Mouse (Mus musculus): ENCODE data around the gene Ints2. TPM values are rescaled to one million over a fixed set of nuclear protein-coding genes. Genes with fewer than 3 reads are reported as not detected.
A peak's percentile ranks its signal among the peaks of the same experiment; 100 is the strongest.

Gene Ints2
- polyA plus RNA-seq, 1 experiment from 2014 or later: 15.8 TPM

DNA sequence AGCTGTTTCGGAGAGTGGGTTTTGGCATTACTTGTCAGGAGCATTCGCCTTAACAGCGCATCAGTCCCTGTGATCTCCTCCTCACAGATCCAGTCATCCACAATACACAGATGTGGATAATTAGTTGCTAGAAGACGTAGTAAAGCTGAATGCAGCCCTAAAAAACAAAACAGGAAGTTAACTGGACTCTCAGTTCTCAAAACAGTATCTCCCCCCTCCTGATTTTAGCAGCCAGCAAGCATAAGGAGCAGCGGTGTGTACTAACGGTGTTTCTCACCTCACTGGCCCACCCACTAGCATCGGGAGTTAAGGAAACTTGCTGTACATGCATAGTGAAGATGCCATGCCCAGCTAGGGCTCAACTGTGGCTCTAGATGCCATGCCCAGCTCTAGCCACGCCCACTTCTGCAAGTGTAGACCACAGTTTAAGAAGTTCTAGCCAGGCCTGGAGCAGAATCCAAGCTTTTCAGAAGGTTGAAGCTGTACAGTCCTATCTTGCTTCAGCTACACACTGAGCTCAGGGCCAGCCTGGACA is 30.7 kb downstream of the Ints2 start:
- H3K27me3 ChIP-seq (replicated peaks; ENCODE audit: control insufficient read depth, insufficient read depth, low read length): no peaks in the 10 kb centered on the region
- no peak overlapping the region for H3K4me3 ChIP-seq (ENCODE audit: low read length)
- no peaks in the 10 kb centered on the region for H3K4me1 ChIP-seq (ENCODE audit: control insufficient read depth, insufficient read depth, low read depth, low read length)
- WGBS: 88% methylated on average over 8 of the region's 8 CpGs
- no peak for ATAC-seq
- H3K9me3 ChIP-seq (ENCODE audit: control insufficient read depth, low read length): no peaks in the 10 kb centered on the region
- peaks cover 27% of the 10 kb centered on the region for H3K36me3 ChIP-seq (ENCODE audit: control insufficient read depth, insufficient read depth, low read length)
- no peak overlapping the region for H3K9ac ChIP-seq (ENCODE audit: low read depth, low read length)
- no peak overlapping the region for H3K27ac ChIP-seq (ENCODE audit: low read depth, low read length)
- H3K4me2 ChIP-seq (ENCODE audit: low read length): no peak overlapping the region

DNA sequence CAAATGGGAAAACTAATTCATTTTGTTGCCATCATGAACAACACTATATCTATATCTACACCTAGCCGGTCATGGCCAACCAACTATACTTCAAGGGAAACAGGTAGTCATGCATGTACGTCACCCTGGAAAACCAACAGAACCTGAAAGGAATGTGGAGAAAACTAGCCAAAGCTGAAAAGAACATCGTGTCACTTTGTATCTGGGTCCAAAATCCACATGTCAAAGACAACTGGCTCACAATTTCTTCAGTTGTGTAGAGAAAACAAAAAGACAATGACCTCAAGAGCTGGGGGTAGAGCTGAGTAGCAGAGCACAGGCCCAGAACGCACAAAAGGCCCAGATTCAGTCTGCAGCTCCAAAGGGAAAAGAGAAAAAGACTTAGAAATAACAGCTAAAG is 31.6 kb downstream of the Ints2 start:
- H3K4me1 ChIP-seq (ENCODE audit: control insufficient read depth, insufficient read depth, low read depth, low read length): no peaks in the 10 kb centered on the region
- no peak overlapping the region for H3K27ac ChIP-seq (ENCODE audit: low read depth, low read length)
- ATAC-seq: no peak
- H3K9me3 ChIP-seq (ENCODE audit: control insufficient read depth, low read length): no peaks in the 10 kb centered on the region
- no peak overlapping the region for H3K4me2 ChIP-seq (ENCODE audit: low read length)
- no peaks in the 10 kb centered on the region for H3K27me3 ChIP-seq (replicated peaks; ENCODE audit: control insufficient read depth, insufficient read depth, low read length)
- 77% methylated on average over 4 of the region's 4 CpGs for WGBS
- no peak overlapping the region for H3K4me3 ChIP-seq (ENCODE audit: low read length)
- H3K36me3 ChIP-seq (ENCODE audit: control insufficient read depth, insufficient read depth, low read length): peaks cover 21% of the 10 kb centered on the region
- no peak overlapping the region for H3K9ac ChIP-seq (ENCODE audit: low read depth, low read length)

DNA sequence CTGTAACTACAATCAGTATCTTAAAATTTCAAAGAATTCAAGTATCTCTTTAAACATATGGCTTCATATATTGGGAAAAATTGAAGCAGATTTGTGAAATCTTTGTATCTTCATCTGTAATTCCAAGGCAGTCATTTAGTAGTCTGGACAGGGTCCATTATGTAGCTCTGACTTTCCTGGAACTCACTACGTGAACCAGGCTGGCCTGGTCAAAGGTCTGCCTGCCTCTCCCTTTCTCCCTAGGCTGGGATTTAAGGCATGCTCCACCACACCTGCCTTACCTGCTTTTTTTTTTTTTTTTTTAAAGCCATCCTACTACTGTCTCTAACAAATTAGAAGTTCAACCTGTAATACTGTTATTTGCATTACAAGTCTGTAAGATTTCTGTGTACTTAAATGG is 45.6 kb downstream of the Ints2 start:
- Histone ChIP-seq H3K27me3 (replicated peaks; ENCODE audit: control insufficient read depth, insufficient read depth, low read length) (no peaks in the 10 kb centered on the region), H3K4me1 (ENCODE audit: control insufficient read depth, insufficient read depth, low read depth, low read length) (no peaks in the 10 kb centered on the region), H3K9me3 (ENCODE audit: control insufficient read depth, low read length) (no peaks in the 10 kb centered on the region), H3K9ac (ENCODE audit: low read depth, low read length) (no peak overlapping the region), H3K27ac (ENCODE audit: low read depth, low read length) (no peak overlapping the region), H3K4me3 (ENCODE audit: low read length) (no peak overlapping the region), H3K4me2 (ENCODE audit: low read length) (no peak overlapping the region), H3K36me3 (ENCODE audit: control insufficient read depth, insufficient read depth, low read length) (peaks cover 16% of the 10 kb centered on the region)
- WGBS: 77% methylated on average over 1 of the region's 1 CpGs
- no peak for ATAC-seq

DNA sequence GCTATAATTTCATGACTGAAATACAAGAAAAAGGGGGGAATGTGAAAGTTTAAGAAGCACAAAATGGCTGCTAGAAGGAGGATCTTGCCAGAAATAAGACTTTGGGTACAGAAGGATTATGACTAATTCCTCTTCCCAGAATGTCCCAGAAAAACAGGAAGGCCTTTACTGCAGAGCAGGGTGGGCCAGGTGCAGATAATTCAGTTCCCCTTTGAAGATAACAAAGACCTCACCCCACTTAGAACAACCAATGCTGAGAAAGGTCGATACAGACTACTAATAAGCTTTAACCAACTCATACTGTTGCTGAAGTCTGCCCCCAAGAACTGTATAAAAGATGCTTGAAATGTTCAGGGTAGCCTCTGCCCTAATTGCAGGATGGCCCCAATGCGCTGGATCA is 48.3 kb downstream of the Ints2 start:
- H3K4me2 ChIP-seq (ENCODE audit: low read length): no peak overlapping the region
- no peaks in the 10 kb centered on the region for H3K27me3 ChIP-seq (replicated peaks; ENCODE audit: control insufficient read depth, insufficient read depth, low read length)
- no peak overlapping the region for H3K9ac ChIP-seq (ENCODE audit: low read depth, low read length)
- 93% methylated on average over 2 of the region's 2 CpGs for WGBS
- H3K4me3 ChIP-seq (ENCODE audit: low read length): no peak overlapping the region
- no peak overlapping the region for H3K27ac ChIP-seq (ENCODE audit: low read depth, low read length)
- ATAC-seq: no peak
- H3K4me1 ChIP-seq (ENCODE audit: control insufficient read depth, insufficient read depth, low read depth, low read length): no peaks in the 10 kb centered on the region
- peaks cover 8% of the 10 kb centered on the region for H3K9me3 ChIP-seq (ENCODE audit: control insufficient read depth, low read length)
- peaks cover 39% of the 10 kb centered on the region for H3K36me3 ChIP-seq (ENCODE audit: control insufficient read depth, insufficient read depth, low read length)

DNA sequence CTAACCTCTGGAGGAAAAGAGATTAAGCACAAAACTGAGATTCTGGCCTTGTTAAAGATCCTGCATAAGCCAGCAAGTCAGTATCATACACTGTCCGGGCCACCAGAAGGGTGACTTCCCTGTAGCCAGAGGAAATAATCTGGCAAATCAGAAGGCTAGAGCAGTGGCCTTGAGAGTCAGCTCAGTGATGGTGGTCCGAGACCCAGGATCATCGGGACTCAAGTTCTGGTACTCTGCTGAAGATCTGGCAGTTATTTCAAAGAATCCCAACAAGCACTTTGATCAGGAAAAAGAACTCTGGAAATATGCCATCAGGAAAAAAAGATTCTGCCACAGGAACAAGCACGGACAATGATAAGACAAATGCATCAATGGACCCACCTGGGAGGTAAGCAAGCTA is 51.5 kb downstream of the Ints2 start:
- WGBS: 96% methylated on average over 4 of the region's 4 CpGs
- H3K36me3 ChIP-seq (ENCODE audit: control insufficient read depth, insufficient read depth, low read length): peaks cover 38% of the 10 kb centered on the region
- H3K27ac ChIP-seq (ENCODE audit: low read depth, low read length): no peak overlapping the region
- H3K4me1 ChIP-seq (ENCODE audit: control insufficient read depth, insufficient read depth, low read depth, low read length): peaks cover 6% of the 10 kb centered on the region
- H3K27me3 ChIP-seq (replicated peaks; ENCODE audit: control insufficient read depth, insufficient read depth, low read length): no peaks in the 10 kb centered on the region
- peaks cover 9% of the 10 kb centered on the region for H3K9me3 ChIP-seq (ENCODE audit: control insufficient read depth, low read length)
- H3K4me2 ChIP-seq (ENCODE audit: low read length): no peak overlapping the region
- no peak for ATAC-seq
- no peak overlapping the region for H3K4me3 ChIP-seq (ENCODE audit: low read length)
- H3K9ac ChIP-seq (ENCODE audit: low read depth, low read length): no peak overlapping the region

DNA sequence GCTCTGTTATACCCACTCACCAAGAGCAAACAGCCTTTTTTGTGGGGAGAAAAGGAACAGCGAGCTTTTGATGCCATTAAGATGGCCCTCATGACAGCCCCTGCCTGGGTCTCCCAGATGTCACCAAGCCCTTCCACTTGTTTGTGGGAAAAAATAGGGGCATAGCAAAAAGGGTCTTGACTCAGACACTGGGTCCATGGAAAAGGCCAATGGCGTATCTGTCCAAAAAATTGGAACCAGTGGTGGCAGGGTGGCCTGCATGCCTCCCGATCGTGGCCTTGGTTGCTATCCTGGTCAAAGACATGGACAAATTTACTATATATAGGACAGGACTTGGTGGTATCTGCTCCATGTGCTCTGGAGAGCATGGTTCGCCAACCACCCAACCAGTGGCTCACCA is 52.3 kb downstream of the Ints2 start:
- ATAC-seq: no peak
- Histone ChIP-seq H3K4me1 (ENCODE audit: control insufficient read depth, insufficient read depth, low read depth, low read length) (peaks cover 6% of the 10 kb centered on the region), H3K4me2 (ENCODE audit: low read length) (no peak overlapping the region), H3K36me3 (ENCODE audit: control insufficient read depth, insufficient read depth, low read length) (peaks cover 38% of the 10 kb centered on the region), H3K4me3 (ENCODE audit: low read length) (no peak overlapping the region), H3K27ac (ENCODE audit: low read depth, low read length) (no peak overlapping the region), H3K9ac (ENCODE audit: low read depth, low read length) (no peak overlapping the region), H3K27me3 (replicated peaks; ENCODE audit: control insufficient read depth, insufficient read depth, low read length) (no peaks in the 10 kb centered on the region), H3K9me3 (ENCODE audit: control insufficient read depth, low read length) (peaks cover 9% of the 10 kb centered on the region)
- 99% methylated on average over 5 of the region's 5 CpGs for WGBS

DNA sequence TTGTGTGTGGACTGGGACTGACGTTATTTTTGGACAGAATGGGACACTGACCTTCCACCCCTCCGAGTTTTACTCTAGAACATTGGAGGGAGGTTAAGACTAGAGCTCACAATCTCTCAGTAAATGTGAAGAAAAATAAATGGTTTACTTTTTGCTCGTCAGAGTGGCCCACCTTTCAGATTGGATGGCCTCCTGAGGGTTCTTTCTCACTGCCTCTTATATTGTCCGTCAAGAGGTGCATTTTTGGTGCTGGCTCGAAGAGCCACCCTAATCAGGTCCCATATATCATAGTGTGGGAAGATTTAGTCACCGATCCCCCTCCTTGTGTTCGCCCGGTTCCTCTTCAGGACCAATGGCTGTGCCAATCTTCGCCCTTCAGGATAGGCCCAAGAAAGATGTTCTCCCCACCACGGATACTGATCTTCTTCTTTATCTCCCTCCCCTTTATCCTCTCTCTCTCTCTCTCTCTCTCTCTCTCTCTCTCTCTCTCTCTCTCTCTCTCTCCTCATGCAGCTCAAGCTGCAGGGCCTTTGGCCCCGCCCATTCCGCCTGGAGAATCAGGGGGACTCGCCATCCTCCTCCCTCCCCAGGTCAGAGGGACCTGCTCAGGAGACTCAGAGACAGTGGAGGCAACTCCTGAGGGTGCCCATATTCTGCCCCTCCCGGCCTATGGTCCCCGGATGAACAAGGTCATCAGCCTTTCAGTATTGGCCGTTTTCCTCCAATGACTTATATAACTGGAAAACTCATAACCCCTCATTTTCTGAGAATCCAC is 55.3 kb downstream of the Ints2 start:
- no peak for ATAC-seq
- Histone ChIP-seq H3K27me3 (replicated peaks; ENCODE audit: control insufficient read depth, insufficient read depth, low read length) (no peaks in the 10 kb centered on the region), H3K4me2 (ENCODE audit: low read length) (peak overlapping the region; percentile 74), H3K9ac (ENCODE audit: low read depth, low read length) (peak overlapping the region; percentile 74), H3K4me3 (ENCODE audit: low read length) (peak overlapping the region; percentile 81), H3K27ac (ENCODE audit: low read depth, low read length) (peak overlapping the region; percentile 78; the same call in 1 of the 2 replicates), H3K9me3 (ENCODE audit: control insufficient read depth, low read length) (peaks cover 9% of the 10 kb centered on the region), H3K36me3 (ENCODE audit: control insufficient read depth, insufficient read depth, low read length) (peaks cover 30% of the 10 kb centered on the region), H3K4me1 (ENCODE audit: control insufficient read depth, insufficient read depth, low read depth, low read length) (peaks cover 6% of the 10 kb centered on the region)
- 47% methylated on average over 16 of the region's 16 CpGs for WGBS

DNA sequence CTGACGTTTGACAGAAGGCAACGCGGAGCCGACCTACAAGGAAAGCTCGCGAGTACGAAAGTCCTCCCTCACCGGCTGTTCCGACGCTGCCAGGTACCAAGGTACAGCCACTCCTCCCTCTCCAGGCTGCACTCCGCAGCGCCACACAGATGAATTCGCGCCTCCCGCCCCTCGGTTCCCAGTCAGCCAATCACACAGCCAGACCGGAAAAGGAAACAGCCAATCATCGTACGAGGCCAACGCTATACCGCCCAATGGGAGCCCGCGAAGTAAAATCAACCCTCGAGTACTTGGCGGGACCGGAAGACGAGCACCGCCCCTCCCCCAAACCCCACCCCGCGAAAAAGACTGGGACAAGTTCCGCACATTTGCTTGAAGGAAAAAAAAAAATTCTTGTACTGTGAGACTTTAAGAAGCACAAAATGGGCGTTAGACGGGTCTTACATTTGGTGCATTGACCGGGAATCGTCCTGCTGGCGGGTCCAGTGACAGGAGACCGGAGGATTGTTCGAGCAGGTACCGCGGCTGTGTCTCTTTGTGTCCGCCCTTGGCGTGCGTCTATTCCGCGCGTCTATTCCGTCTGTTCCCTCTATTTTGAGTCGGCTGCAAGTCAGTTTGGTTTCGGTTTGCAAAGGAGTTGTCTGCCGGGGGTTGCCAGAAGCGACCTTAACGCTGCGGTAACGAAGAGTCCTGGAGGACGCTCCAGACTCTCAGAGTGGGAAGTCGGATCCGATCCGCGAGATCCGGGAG is 56.2 kb downstream of the Ints2 start, which contains the start of gene Brip1:
Gene Brip1 (minus strand): TSS at position 157 of the 750 bp plus-strand sequence.
- Histone ChIP-seq H3K9ac (ENCODE audit: low read depth, low read length) (peak within 1 kb of the TSS; percentile 74), H3K36me3 (ENCODE audit: control insufficient read depth, insufficient read depth, low read length) (peaks cover 21% of the 10 kb centered on the region), H3K4me2 (ENCODE audit: low read length) (peak within 1 kb of the TSS; percentile 74), H3K27ac (ENCODE audit: low read depth, low read length) (peak within 1 kb of the TSS; percentile 78), H3K4me1 (ENCODE audit: control insufficient read depth, insufficient read depth, low read depth, low read length) (peaks cover 6% of the 10 kb centered on the region), H3K9me3 (ENCODE audit: control insufficient read depth, low read length) (peaks cover 9% of the 10 kb centered on the region), H3K4me3 (ENCODE audit: low read length) (peak within 1 kb of the TSS; percentile 81), H3K27me3 (replicated peaks; ENCODE audit: control insufficient read depth, insufficient read depth, low read length) (no peaks in the 10 kb centered on the region)
- ATAC-seq: peak; percentile 99
- WGBS: under 1% methylated on average over 60 of the region's 60 CpGs

DNA sequence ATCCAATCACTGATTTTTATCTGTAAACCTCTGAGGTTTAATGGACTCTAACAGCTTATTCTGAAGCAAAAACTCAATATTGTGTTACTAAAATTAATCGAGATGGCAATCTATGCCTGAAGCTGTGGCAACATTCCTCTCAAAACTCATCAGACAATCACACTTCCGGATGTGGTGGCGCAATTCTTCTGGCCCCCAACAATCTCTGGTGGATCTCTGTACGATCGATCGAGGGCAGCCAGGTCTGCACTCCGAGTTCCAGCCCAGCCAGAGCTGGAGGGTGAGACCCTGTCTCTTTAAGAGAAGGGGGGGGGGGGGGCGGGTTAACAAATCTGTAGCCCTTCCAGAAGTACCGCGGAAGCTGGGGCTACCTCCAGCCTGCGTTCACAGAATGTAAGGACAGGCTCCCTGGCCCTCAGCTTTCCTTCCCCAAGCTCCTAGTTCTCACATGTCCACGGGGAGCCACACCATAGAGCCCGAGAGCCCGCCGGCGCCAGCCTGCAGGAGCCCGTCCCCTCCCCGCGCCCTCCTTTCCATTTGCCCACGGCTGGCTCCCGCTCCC is 56.8 kb downstream of the Ints2 start:
- Histone ChIP-seq H3K9ac (ENCODE audit: low read depth, low read length) (peak overlapping the region; percentile 56), H3K4me1 (ENCODE audit: control insufficient read depth, insufficient read depth, low read depth, low read length) (peaks cover 6% of the 10 kb centered on the region), H3K4me2 (ENCODE audit: low read length) (peak overlapping the region; percentile 67), H3K27me3 (replicated peaks; ENCODE audit: control insufficient read depth, insufficient read depth, low read length) (no peaks in the 10 kb centered on the region), H3K36me3 (ENCODE audit: control insufficient read depth, insufficient read depth, low read length) (peaks cover 15% of the 10 kb centered on the region), H3K27ac (ENCODE audit: low read depth, low read length) (0 out of 2 replicates have a peak overlapping the region, but pooled peaks have one; percentile 31), H3K4me3 (ENCODE audit: low read length) (peak overlapping the region; percentile 81), H3K9me3 (ENCODE audit: control insufficient read depth, low read length) (peaks cover 9% of the 10 kb centered on the region)
- peak; percentile 81 for ATAC-seq
- under 1% methylated on average over 19 of the region's 21 CpGs for WGBS

All from hindbrain, embryonic 16.5 days (tissue).